7 mouse cellular contexts compared by ENCODE assay signal in genomic region chr4:48585241-48586098, GRCm38 (mm10). TPM values are rescaled to one million over a fixed set of nuclear protein-coding genes. Genes with fewer than 3 reads are reported as not detected.
DNase-seq lines count a peak whose midpoint lies in the region; ATAC-seq and TF ChIP-seq lines count a peak whose summit lies in the region.

No protein-coding gene starts in this region.

- no peak for DNase-seq in Patski (ENCODE audit: low read depth, low spot score)
- DNase-seq in hindbrain, embryonic 14.5 days (ENCODE audit: low spot score) = peak; percentile 52
- peak; percentile 84 for DNase-seq in limb, embryonic 10.5 days (ENCODE audit: low spot score)
- peak; percentile 62 for DNase-seq in mesoderm, embryonic 11.5 days (ENCODE audit: low read depth, low spot score)

- H3K27ac ChIP-seq in embryonic facial prominence, embryonic 15.5 days (replicated peaks) = peak overlapping the region; percentile 90
- H3K27ac ChIP-seq in hindbrain, embryonic 14.5 days = peak overlapping the region; percentile 98
- peak overlapping the region; percentile 99 for H3K27ac ChIP-seq in limb, embryonic 10.5 days
- H3K27ac ChIP-seq in small intestine, adult 2 months (ENCODE audit: insufficient read depth, low read depth, low read length) = no peak overlapping the region

- no peaks in the 10 kb centered on the region for H3K27me3 ChIP-seq in E14TG2a.4 (ENCODE audit: insufficient read depth, low read length)
- no peaks in the 10 kb centered on the region for H3K27me3 ChIP-seq in Patski
- no peaks in the 10 kb centered on the region for H3K27me3 ChIP-seq in embryonic facial prominence, embryonic 15.5 days
- no peaks in the 10 kb centered on the region for H3K27me3 ChIP-seq in hindbrain, embryonic 14.5 days (ENCODE audit: control insufficient read depth, insufficient read depth, low read length)
- no peaks in the 10 kb centered on the region for H3K27me3 ChIP-seq in limb, embryonic 10.5 days (ENCODE audit: low read depth, poor library complexity, severe bottlenecking)
- no peaks in the 10 kb centered on the region for H3K27me3 ChIP-seq in small intestine, adult 2 months (ENCODE audit: control insufficient read depth, insufficient read depth, low read length)

- WGBS in embryonic facial prominence, embryonic 15.5 days = under 1% methylated on average over 70 of the region's 92 CpGs
- under 1% methylated on average over 52 of the region's 92 CpGs for WGBS in hindbrain, embryonic 14.5 days
- under 1% methylated on average over 92 of the region's 92 CpGs for WGBS in limb, embryonic 10.5 days
- WGBS in small intestine, adult 2 months = under 1% methylated on average over 86 of the region's 92 CpGs

- POLR2A ChIA-PET in Patski (lab: Charles Lee) = interaction anchor here (1.0 kb wide), 1 partner anchor 45 kb away, joined by 3 read pairs; the partner anchor contains the start of gene Msantd3

- 0 out of 2 replicates have a peak, but pooled peaks have one; percentile 10 for TF ChIP-seq POLR2A in small intestine, adult 2 months (IDR thresholded peaks at IDR 0.05; ENCODE audit: low read depth, low read length)

- no peaks in the 10 kb centered on the region for H3K9me3 ChIP-seq in E14TG2a.4 (ENCODE audit: low read length)
- H3K9me3 ChIP-seq in embryonic facial prominence, embryonic 15.5 days (replicated peaks) = no peaks in the 10 kb centered on the region
- 0 out of 2 replicates have a peak, but pooled peaks cover 2% of the 10 kb centered on the region for H3K9me3 ChIP-seq in hindbrain, embryonic 14.5 days (ENCODE audit: control insufficient read depth, low read length)
- H3K9me3 ChIP-seq in limb, embryonic 10.5 days (replicated peaks) = no peaks in the 10 kb centered on the region

- TF ChIP-seq CTCF in E14TG2a.4 (conservative IDR thresholded peaks at IDR 0.05; ENCODE audit: low read length) = no peak
- TF ChIP-seq CTCF in Patski (IDR thresholded peaks at IDR 0.05) = no peak
- no peak for TF ChIP-seq CTCF in small intestine, adult 2 months (IDR thresholded peaks at IDR 0.05; ENCODE audit: extremely low read depth, insufficient read length, insufficient replicate concordance, low read depth, low read length)

- in situ Hi-C loops in Patski (cut with MboI; ENCODE audit: low pct_unique_long_range_greater_than_20kb) = no loop called here

- peaks cover 21% of the 10 kb centered on the region for H3K36me3 ChIP-seq in E14TG2a.4 (ENCODE audit: insufficient read depth, low read length)
- H3K36me3 ChIP-seq in embryonic facial prominence, embryonic 15.5 days = no peaks in the 10 kb centered on the region
- no peaks in the 10 kb centered on the region for H3K36me3 ChIP-seq in hindbrain, embryonic 14.5 days (replicated peaks; ENCODE audit: control insufficient read depth, insufficient read depth)
- H3K36me3 ChIP-seq in limb, embryonic 10.5 days = peaks cover 26% of the 10 kb centered on the region
- H3K36me3 ChIP-seq in small intestine, adult 2 months (ENCODE audit: control insufficient read depth, insufficient read depth, low read length) = no peaks in the 10 kb centered on the region

- peak overlapping the region; percentile 91 for H3K9ac ChIP-seq in embryonic facial prominence, embryonic 15.5 days
- H3K9ac ChIP-seq in hindbrain, embryonic 14.5 days = peak overlapping the region; percentile 98

- H3K4me3 ChIP-seq in E14TG2a.4 (replicated peaks; ENCODE audit: low read length) = peak overlapping the region; percentile 95
- peak overlapping the region; percentile 84 for H3K4me3 ChIP-seq in embryonic facial prominence, embryonic 15.5 days (replicated peaks)
- peak overlapping the region; percentile 92 for H3K4me3 ChIP-seq in hindbrain, embryonic 14.5 days (replicated peaks; ENCODE audit: low read length)
- peak overlapping the region; percentile 91 for H3K4me3 ChIP-seq in limb, embryonic 10.5 days
- H3K4me3 ChIP-seq in small intestine, adult 2 months (ENCODE audit: low read depth, low read length) = peak overlapping the region; percentile 74

- H3K4me2 ChIP-seq in embryonic facial prominence, embryonic 15.5 days (replicated peaks) = peak overlapping the region; percentile 67
- peak overlapping the region; percentile 62 for H3K4me2 ChIP-seq in hindbrain, embryonic 14.5 days (replicated peaks)

- ATAC-seq in Patski = peak; percentile 87
- ATAC-seq in embryonic facial prominence, embryonic 15.5 days (ENCODE audit: insufficient number of reproducible peaks, low FRiP score, low TSS enrichment, low read depth) = peak; percentile 78
- ATAC-seq in hindbrain, embryonic 14.5 days (ENCODE audit: low FRiP score) = peak; percentile 48

- peaks cover 81% of the 10 kb centered on the region for H3K4me1 ChIP-seq in E14TG2a.4 (replicated peaks; ENCODE audit: low read depth, low read length)
- H3K4me1 ChIP-seq in embryonic facial prominence, embryonic 15.5 days = peaks cover 9% of the 10 kb centered on the region
- H3K4me1 ChIP-seq in hindbrain, embryonic 14.5 days (replicated peaks; ENCODE audit: control insufficient read depth, insufficient read depth, low read length) = peaks cover 26% of the 10 kb centered on the region
- peaks cover 22% of the 10 kb centered on the region for H3K4me1 ChIP-seq in limb, embryonic 10.5 days
- H3K4me1 ChIP-seq in small intestine, adult 2 months (ENCODE audit: control insufficient read depth, insufficient read depth, insufficient read length, low read length) = peaks cover 2% of the 10 kb centered on the region; the same call in 1 of the 2 replicates

- CTCF ChIA-PET in Patski (lab: Charles Lee) = interaction anchor here (0.9 to 1.4 kb wide), 2 partner anchors 20 to 30 kb away, joined by 3 read pairs; no protein-coding TSS in a partner anchor

RNA-seq across cellular contexts. Expression of gene Tmeff1, which starts 0.5 kb away (rescaled TPM):
- 10.6 TPM for polyA plus RNA-seq in Patski (2021)
- 46.9 and 49.0 TPM in 2 replicates for polyA plus RNA-seq in embryonic facial prominence, embryonic 15.5 days (2015; fragmentation: Nextera tagmentation; extraction: Ambion mirVana)
- 333 and 365 TPM in 2 replicates for polyA plus RNA-seq in hindbrain, embryonic 14.5 days (2014; fragmentation: Nextera tagmentation; extraction: Ambion mirVana)
- 96.5 and 109 TPM in 2 replicates for polyA plus RNA-seq in limb, embryonic 10.5 days (2016; fragmentation: Nextera tagmentation; extraction: Ambion mirVana)
- 1.8 and 1.9 TPM in 2 replicates for polyA plus RNA-seq in small intestine, adult 2 months (2012; rRNA removed)

RNA-seq across cellular contexts. Expression of gene Msantd3, which starts 45.7 kb away (rescaled TPM):
- 28.5 TPM for polyA plus RNA-seq in Patski (2021)
- polyA plus RNA-seq in embryonic facial prominence, embryonic 15.5 days (2015; fragmentation: Nextera tagmentation; extraction: Ambion mirVana) = 26.1 and 26.4 TPM in 2 replicates
- polyA plus RNA-seq in hindbrain, embryonic 14.5 days (2014; fragmentation: Nextera tagmentation; extraction: Ambion mirVana) = 23.3 and 26.6 TPM in 2 replicates
- 40.8 and 44.8 TPM in 2 replicates for polyA plus RNA-seq in limb, embryonic 10.5 days (2016; fragmentation: Nextera tagmentation; extraction: Ambion mirVana)
- 0.57 and 0.58 TPM in 2 replicates for polyA plus RNA-seq in small intestine, adult 2 months (2012; rRNA removed)

Comparison
In these comparisons a context has a peak if more than half of its experiments do, and no peak if none do; other contexts are left out.
1. RNA of gene Msantd3, which starts 45.7 kb away (polyA plus RNA-seq): 40.8 to 44.8 TPM in limb, embryonic 10.5 days, 28.5 TPM in Patski (single experiment), 26.1 to 26.4 TPM in embryonic facial prominence, embryonic 15.5 days and 23.3 to 26.6 TPM in hindbrain, embryonic 14.5 days; 0.57 to 0.58 TPM in small intestine, adult 2 months; every median in the first group is over 10 times any median in the second.
2. Peak in every context shown above with its lines, with median percentiles within 50 percentile points of each other: H3K4me3 ChIP-seq and ATAC-seq.